Mouse (Mus musculus): ENCODE results near the gene Ubac1.

Gene Ubac1

GRCm38 (mm10) chr2:26024138-26025075 lies 2.9 kb upstream of the Ubac1 start:
- no peak for DNase-seq (ENCODE audit: low spot score)

GRCm38 (mm10) chr2:26022626-26023025 lies 1.1 kb upstream of the Ubac1 start:
- DNase-seq (ENCODE audit: low spot score), result no peak

GRCm38 (mm10) chr2:26022258-26022565 lies 665 bp upstream of the Ubac1 start:
- DNase-seq (ENCODE audit: low spot score), result no peak

GRCm38 (mm10) chr2:26020714-26021560 lies 610 bp downstream of the Ubac1 start:
- no peak for DNase-seq (ENCODE audit: low spot score)

GRCm38 (mm10) chr2:26019923-26020322 lies 1.6 kb downstream of the Ubac1 start:
- no peak for DNase-seq (ENCODE audit: low spot score)

- no peak for DNase-seq (ENCODE audit: low spot score)
Observed at GRCm38 (mm10) chr2:26017326-26017725, 4.2 kb downstream of the Ubac1 start.

GRCm38 (mm10) chr2:26013674-26014073 lies 7.9 kb downstream of the Ubac1 start:
- peak; percentile 48 for DNase-seq (ENCODE audit: low spot score)

GRCm38 (mm10) chr2:26011420-26011819 lies 10.1 kb downstream of the Ubac1 start:
- no peak for DNase-seq (ENCODE audit: low spot score)

- DNase-seq (ENCODE audit: low spot score), result no peak
Observed at GRCm38 (mm10) chr2:26002001-26002400, 19.5 kb downstream of the Ubac1 start.

GRCm38 (mm10) chr2:26001136-26001535 lies 20.4 kb downstream of the Ubac1 start:
- DNase-seq (ENCODE audit: low spot score), result no peak

- no peak for DNase-seq (ENCODE audit: low spot score)
Observed at GRCm38 (mm10) chr2:25997716-25998115, 23.8 kb downstream of the Ubac1 start.

- DNase-seq (ENCODE audit: low spot score), result no peak
Observed at GRCm38 (mm10) chr2:25994791-25995190, 26.8 kb downstream of the Ubac1 start.

GRCm38 (mm10) chr2:25992285-25992684 lies 29.3 kb downstream of the Ubac1 start:
- DNase-seq (ENCODE audit: low spot score), result no peak

- no peak for DNase-seq (ENCODE audit: low spot score)
Observed at GRCm38 (mm10) chr2:25989651-25990050, 31.9 kb downstream of the Ubac1 start.

- DNase-seq (ENCODE audit: low spot score), result no peak
Observed at GRCm38 (mm10) chr2:25987817-25988216, 33.7 kb downstream of the Ubac1 start.

- no peak for DNase-seq (ENCODE audit: low spot score)
Observed at GRCm38 (mm10) chr2:25986601-25987000, 34.9 kb downstream of the Ubac1 start.

- peak; percentile 100 for DNase-seq (ENCODE audit: low spot score)
Observed at GRCm38 (mm10) chr2:25983159-25983907, 38.2 kb downstream of the Ubac1 start, which contains the start of gene Camsap1. Gene Camsap1, minus strand, starts transcription at chr2:25983282.

- peak; percentile 48 for DNase-seq (ENCODE audit: low spot score)
Observed at GRCm38 (mm10) chr2:25982426-25983091, 39.0 kb downstream of the Ubac1 start.

GRCm38 (mm10) chr2:25982052-25982425 lies 39.5 kb downstream of the Ubac1 start:
- DNase-seq (ENCODE audit: low spot score), result peak; percentile 28

- DNase-seq (ENCODE audit: low spot score), result peak; percentile 9
Observed at GRCm38 (mm10) chr2:25978997-25979396, 42.5 kb downstream of the Ubac1 start.

GRCm38 (mm10) chr2:25977587-25978239 lies 43.8 kb downstream of the Ubac1 start:
- no peak for DNase-seq (ENCODE audit: low spot score)
